ENCODE assay signal across 15 mouse cellular contexts in the genomic region with DNA sequence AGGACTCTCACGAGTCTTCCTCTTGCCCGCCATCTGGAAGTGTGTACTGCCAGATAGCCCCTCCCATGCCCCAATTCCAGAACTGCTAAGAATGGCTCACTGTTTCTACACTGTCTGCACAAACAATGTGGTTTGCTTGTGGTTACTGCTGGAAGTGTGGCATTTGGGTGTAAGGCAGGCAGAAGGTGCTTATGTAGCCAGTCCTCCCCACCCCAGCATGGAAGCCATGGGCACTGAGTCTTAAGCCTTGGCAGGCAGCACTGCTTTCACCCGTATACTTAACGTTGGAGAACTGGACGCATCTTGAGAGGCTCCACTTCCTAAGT. TPM values are rescaled to one million over a fixed set of nuclear protein-coding genes. Genes with fewer than 3 reads are reported as not detected.
A peak's percentile ranks its signal among the peaks of the same experiment; 100 is the strongest.
DNase-seq lines count a peak whose midpoint lies in the region; ATAC-seq and TF ChIP-seq lines count a peak whose summit lies in the region.
"Had no signal": no experiment of that assay in that cellular context is flagged by ENCODE, and none has a peak within 500 bp of the region (broad histone marks: within the 10 kb centered on the region; RNA-seq: fewer than 3 reads in every experiment).

No protein-coding gene starts in this region.

- no peak for TF ChIP-seq CTCF in stomach, postnatal 0 days (IDR thresholded peaks at IDR 0.05; ENCODE audit: low read depth)
- no peak for TF ChIP-seq CTCF in embryonic fibroblast, embryonic 13.5 days (IDR thresholded peaks at IDR 0.05; ENCODE audit: borderline replicate concordance, insufficient read depth, low read length)

- peak overlapping the region; percentile 88 for H3K27ac ChIP-seq in heart, embryonic 12.5 days (ENCODE audit: poor library complexity, severe bottlenecking)
- no peak overlapping the region for H3K27ac ChIP-seq in stomach, embryonic 14.5 days (ENCODE audit: low read length)
- no peak overlapping the region for H3K27ac ChIP-seq in stomach, postnatal 0 days (replicated peaks)
- peak overlapping the region; percentile 62 for H3K27ac ChIP-seq in embryonic fibroblast, embryonic 13.5 days (ENCODE audit: insufficient read depth, low read length)
- H3K27ac ChIP-seq: forebrain, embryonic 10.5 days; hindbrain, embryonic 13.5 days had no signal

- H3K27me3 ChIP-seq in heart, embryonic 12.5 days (replicated peaks), result no peaks in the 10 kb centered on the region
- H3K27me3 ChIP-seq in stomach, embryonic 14.5 days (ENCODE audit: control insufficient read depth, insufficient read depth, low read length), result no peaks in the 10 kb centered on the region
- H3K27me3 ChIP-seq in stomach, postnatal 0 days (ENCODE audit: control insufficient read depth, insufficient read depth, low read length), result no peaks in the 10 kb centered on the region
- H3K27me3 ChIP-seq: hindbrain, embryonic 13.5 days had no signal

- H3K9me3 ChIP-seq in heart, embryonic 12.5 days (replicated peaks), result peaks cover 6% of the 10 kb centered on the region; the same call in 1 of the 2 replicates
- 0 out of 2 replicates have a peak, but pooled peaks cover 4% of the 10 kb centered on the region for H3K9me3 ChIP-seq in stomach, embryonic 14.5 days (ENCODE audit: control insufficient read depth, low read depth, low read length)
- H3K9me3 ChIP-seq in stomach, postnatal 0 days (ENCODE audit: control insufficient read depth, low read length), result no peaks in the 10 kb centered on the region

- WGBS in heart, embryonic 12.5 days, result 63% methylated on average over 5 of the region's 5 CpGs
- WGBS in stomach, embryonic 14.5 days, result 82% methylated on average over 5 of the region's 5 CpGs
- 73% methylated on average over 5 of the region's 5 CpGs for WGBS in stomach, postnatal 0 days

- H3K4me1 ChIP-seq in heart, embryonic 12.5 days (replicated peaks), result peaks cover 35% of the 10 kb centered on the region
- H3K4me1 ChIP-seq in stomach, embryonic 14.5 days (ENCODE audit: control insufficient read depth, insufficient read depth, low read length), result no peaks in the 10 kb centered on the region
- H3K4me1 ChIP-seq in stomach, postnatal 0 days (replicated peaks; ENCODE audit: control insufficient read depth, insufficient read depth), result no peaks in the 10 kb centered on the region
- H3K4me1 ChIP-seq in embryonic fibroblast, embryonic 13.5 days (ENCODE audit: control insufficient read depth, insufficient read depth, low read length), result peaks cover 20% of the 10 kb centered on the region
- H3K4me1 ChIP-seq: forebrain, embryonic 10.5 days; hindbrain, embryonic 13.5 days had no signal

- no peak overlapping the region for H3K4me3 ChIP-seq in heart, embryonic 12.5 days
- H3K4me3 ChIP-seq in stomach, embryonic 14.5 days (ENCODE audit: low read depth, low read length), result no peak overlapping the region
- H3K4me3 ChIP-seq in stomach, postnatal 0 days (ENCODE audit: low read depth, low read length), result no peak overlapping the region
- H3K4me3 ChIP-seq in embryonic fibroblast, embryonic 13.5 days (ENCODE audit: insufficient read depth, low read length), result no peak overlapping the region
- H3K4me3 ChIP-seq: forebrain, embryonic 10.5 days; hindbrain, embryonic 13.5 days had no signal

- TF ChIP-seq EP300 in stomach, postnatal 0 days (optimal IDR thresholded peaks at IDR 0.05), result no peak

- TF ChIP-seq POLR2A in embryonic fibroblast, embryonic 13.5 days (IDR thresholded peaks at IDR 0.05; ENCODE audit: low read depth, low read length), result no peak

- ATAC-seq in heart, embryonic 12.5 days (ENCODE audit: insufficient number of reproducible peaks, low FRiP score), result no peak; the same call in 1 of the 2 replicates
- 0 out of 2 replicates have a peak, but pooled peaks have one; percentile 6 for ATAC-seq in stomach, embryonic 14.5 days (ENCODE audit: insufficient number of reproducible peaks, insufficient read depth, low FRiP score, low read depth)
- ATAC-seq in stomach, postnatal 0 days (ENCODE audit: low FRiP score, low TSS enrichment), result no peak

- intact Hi-C loops in heart, postnatal 36 days (cut with DNase I), result no loop called here

- peaks cover 49% of the 10 kb centered on the region for H3K36me3 ChIP-seq in heart, embryonic 12.5 days
- peaks cover 34% of the 10 kb centered on the region for H3K36me3 ChIP-seq in stomach, embryonic 14.5 days (ENCODE audit: control insufficient read depth, insufficient read depth, low read length)
- peaks cover 5% of the 10 kb centered on the region; the same call in 1 of the 2 replicates for H3K36me3 ChIP-seq in stomach, postnatal 0 days (ENCODE audit: control insufficient read depth, insufficient read depth, low read length)

- no peak for DNase-seq in heart, postnatal 36 days
- no peak for DNase-seq in stomach, postnatal 0 days (ENCODE audit: low spot score)
- DNase-seq in cerebellum, adult 9-10 months, result no peak
- DNase-seq in right cerebral cortex, postnatal 25 days, result no peak
- no peak for DNase-seq in embryo, embryonic 10.5 days (ENCODE audit: low spot score)
- DNase-seq: adrenal gland, adult 2 months; cerebellum, postnatal 10 days; gastrocnemius, postnatal 14 days; kidney, adult 8-10 months; right cerebral cortex, postnatal 14 days had no signal

- peak overlapping the region; percentile 46; the same call in 1 of the 2 replicates for H3K4me2 ChIP-seq in heart, embryonic 12.5 days
- H3K4me2 ChIP-seq in stomach, embryonic 14.5 days (replicated peaks; ENCODE audit: low read depth, low read length), result no peak overlapping the region
- H3K4me2 ChIP-seq in stomach, postnatal 0 days (replicated peaks; ENCODE audit: low read depth), result no peak overlapping the region
- H3K4me2 ChIP-seq: hindbrain, embryonic 13.5 days had no signal

- H3K9ac ChIP-seq in heart, embryonic 12.5 days, result no peak overlapping the region
- H3K9ac ChIP-seq in stomach, embryonic 14.5 days (replicated peaks; ENCODE audit: low read depth, low read length), result no peak overlapping the region
- H3K9ac ChIP-seq in stomach, postnatal 0 days (ENCODE audit: low read length), result no peak overlapping the region
- H3K9ac ChIP-seq: hindbrain, embryonic 13.5 days had no signal

RNA-seq across cellular contexts. Expression of a gene that starts 25.8 kb away (rescaled TPM):
- 50.3 and 53.7 TPM in 2 replicates for polyA plus RNA-seq in heart, embryonic 12.5 days (2016; fragmentation: Nextera tagmentation; extraction: Ambion mirVana)
- total RNA-seq in heart, postnatal 36 days (2021), result 10 to 100 TPM; 47.4 to 55.9 TPM
- polyA plus RNA-seq in stomach, embryonic 14.5 days (2014; fragmentation: Nextera tagmentation; extraction: Ambion mirVana), result 41.0 and 47.8 TPM in 2 replicates
- polyA plus RNA-seq in stomach, postnatal 0 days (2015; fragmentation: Nextera tagmentation; extraction: Ambion mirVana), result 15.2 and 16.1 TPM in 2 replicates
- polyA plus RNA-seq in embryonic fibroblast, embryonic 13.5 days (2011; ENCODE audit: insufficient read length, low read depth, missing spikeins), result 49.8 and 62.1 TPM in 2 replicates

RNA-seq across cellular contexts. Expression of a gene that starts 54.0 kb away (rescaled TPM):
- 80.3 and 82.9 TPM in 2 replicates for polyA plus RNA-seq in heart, embryonic 12.5 days (2016; fragmentation: Nextera tagmentation; extraction: Ambion mirVana)
- total RNA-seq in heart, postnatal 36 days (2021), result 10 to 100 TPM; 82.9 to 83.7 TPM
- 53.8 and 58.6 TPM in 2 replicates for polyA plus RNA-seq in stomach, embryonic 14.5 days (2014; fragmentation: Nextera tagmentation; extraction: Ambion mirVana)
- 47.9 and 49.4 TPM in 2 replicates for polyA plus RNA-seq in stomach, postnatal 0 days (2015; fragmentation: Nextera tagmentation; extraction: Ambion mirVana)
- polyA plus RNA-seq in embryonic fibroblast, embryonic 13.5 days (2011; ENCODE audit: insufficient read length, low read depth, missing spikeins), result 131 and 166 TPM in 2 replicates

Comparison
In these comparisons a context has a peak if more than half of its experiments do, and no peak if none do; other contexts are left out.
1. H3K27ac ChIP-seq: peak in heart, embryonic 12.5 days (single experiment) and embryonic fibroblast, embryonic 13.5 days (single experiment); none in stomach, embryonic 14.5 days (single experiment) and stomach, postnatal 0 days (single experiment).